Mouse (Mus musculus) limb, embryonic 12.5 days (tissue): ENCODE results near the gene Nup188. TPM values are rescaled to one million over a fixed set of nuclear protein-coding genes. Genes with fewer than 3 reads are reported as not detected.

Source experiments
- ATAC-seq: fragments of 200-750 bp; cut with Nextera tagmentation; 2 replicates; pipeline ENCODE4 v1.8.0; 2017; ENCODE audit warnings: low read depth, moderate TSS enrichment; ENCODE audit not compliant: insufficient number of reproducible peaks, insufficient read depth, low FRiP score, low TSS enrichment
- H3K27ac ChIP-seq: fragments of 300-500 bp; sonication (generic); 2 replicates; pipeline ENCODE4 v1.5.1; 2016; ENCODE audit warnings: mild to moderate bottlenecking, moderate library complexity
- H3K27me3 ChIP-seq: fragments of 300-500 bp; sonication (generic); 2 replicates; pipeline ENCODE4 v1.6.1; 2016; ENCODE audit warnings: mild to moderate bottlenecking, moderate library complexity
- H3K36me3 ChIP-seq: fragments of 300-500 bp; sonication (generic); 2 replicates; pipeline ENCODE4 v1.6.1; 2016; ENCODE audit warnings: mild to moderate bottlenecking, moderate library complexity
- H3K4me1 ChIP-seq: fragments of 300-500 bp; sonication (generic); replicated peaks from 2 replicates; pipeline ENCODE4 v1.6.1; 2016
- H3K4me2 ChIP-seq: fragments of 300-500 bp; sonication (generic); 2 replicates; pipeline ENCODE4 v1.6.1; 2016; ENCODE audit warnings: mild to moderate bottlenecking, moderate library complexity
- H3K4me3 ChIP-seq: fragments of 300-500 bp; sonication (generic); replicated peaks from 2 replicates; pipeline ENCODE4 v1.5.1; 2016; ENCODE audit warnings: mild to moderate bottlenecking
- H3K9ac ChIP-seq: fragments of 300-500 bp; sonication (generic); replicated peaks from 2 replicates; pipeline ENCODE4 v1.6.1; 2016; ENCODE audit warnings: mild to moderate bottlenecking, moderate library complexity
- H3K9me3 ChIP-seq: fragments of 300-500 bp; sonication (generic); 2 replicates; pipeline ENCODE4 v1.6.1; 2016; ENCODE audit warnings: mild to moderate bottlenecking, moderate library complexity
- WGBS: fragments of 180-500 bp; shearing (Covaris S2); methylation state at CpG from one replicate; pipeline ENCODE4 v1.1.7; 2016; 5-methylcytosine and 5-hydroxymethylcytosine counted together
- polyA plus RNA-seq: library from polyadenylated mRNA; unstranded; fragments of >200 nt; fragmentation: Nextera tagmentation; extraction: Ambion mirVana; gene quantifications from 2 replicates; pipeline ENCODE4 v1.2.1, GENCODE M21; 2016

Gene Nup188
- polyA plus RNA-seq, 1 experiment from 2014 or later = 32.0 TPM

DNA sequence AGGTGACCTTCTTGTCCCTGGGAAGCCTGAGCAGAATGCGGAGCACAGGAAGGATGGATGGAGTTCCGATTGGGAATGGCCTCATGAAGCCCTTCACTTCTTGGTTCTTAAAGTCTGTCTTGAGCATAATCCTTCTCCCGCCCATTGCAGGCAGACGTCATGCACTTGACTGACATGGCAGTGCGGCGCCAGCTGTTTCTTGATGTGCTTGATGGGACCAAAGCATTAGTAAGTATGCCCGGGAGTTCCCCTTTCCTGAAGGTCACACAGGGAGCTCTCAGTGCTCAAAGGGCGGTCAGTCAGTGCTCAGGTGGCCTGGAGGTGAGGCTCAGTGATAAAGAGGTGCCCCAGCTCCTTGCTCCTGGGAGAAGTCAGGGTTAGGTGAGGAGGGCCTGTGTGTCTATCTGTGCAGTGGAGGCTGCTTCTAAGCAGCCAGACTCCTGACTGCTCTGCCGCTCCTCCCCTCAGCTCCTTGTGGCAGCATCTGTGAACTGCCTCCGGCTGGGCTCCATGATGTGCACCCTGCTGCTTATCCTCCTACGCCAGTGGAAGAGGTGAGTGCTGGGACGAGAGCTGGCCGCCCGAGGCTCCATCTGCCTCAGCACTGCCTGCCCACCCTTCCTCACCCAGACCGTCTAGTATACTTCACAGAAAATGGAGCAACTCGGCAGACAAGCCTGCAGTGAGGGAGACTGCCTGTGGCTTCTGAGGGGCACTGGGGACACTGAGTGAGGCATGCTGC, 50.1 kb downstream of the Nup188 start:
- H3K4me2 ChIP-seq = no peak overlapping the region
- H3K27me3 ChIP-seq = no peaks in the 10 kb centered on the region
- H3K27ac ChIP-seq = no peak overlapping the region
- ATAC-seq = no peak
- H3K36me3 ChIP-seq = peaks cover 100% of the 10 kb centered on the region
- H3K9me3 ChIP-seq = no peaks in the 10 kb centered on the region
- no peaks in the 10 kb centered on the region for H3K4me1 ChIP-seq
- 84% methylated on average over 16 of the region's 16 CpGs for WGBS
- no peak overlapping the region for H3K4me3 ChIP-seq
- no peak overlapping the region for H3K9ac ChIP-seq

DNA sequence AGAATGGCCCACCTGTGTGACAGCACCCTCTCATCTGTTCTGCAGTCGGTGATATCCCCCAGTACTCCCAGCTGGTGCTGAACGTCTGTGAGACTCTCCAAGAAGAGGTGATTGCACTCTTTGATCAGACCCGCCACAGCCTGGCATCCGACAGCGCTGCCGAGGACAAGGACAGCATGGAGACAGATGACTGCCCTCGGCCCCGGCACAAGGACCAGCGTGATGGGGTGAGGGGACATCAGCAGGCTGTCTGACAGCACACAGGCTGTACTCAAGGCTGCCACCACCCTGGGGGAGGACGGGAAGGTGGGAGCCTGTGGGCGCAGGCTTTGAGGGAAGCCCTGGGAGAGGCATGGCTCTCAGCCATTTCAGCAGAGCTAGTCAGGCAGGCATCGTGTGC, 51.0 kb downstream of the Nup188 start:
- no peak overlapping the region for H3K9ac ChIP-seq
- peaks cover 100% of the 10 kb centered on the region for H3K36me3 ChIP-seq
- no peak overlapping the region for H3K27ac ChIP-seq
- no peaks in the 10 kb centered on the region for H3K27me3 ChIP-seq
- H3K9me3 ChIP-seq = no peaks in the 10 kb centered on the region
- no peak for ATAC-seq
- H3K4me2 ChIP-seq = no peak overlapping the region
- WGBS = 69% methylated on average over 12 of the region's 12 CpGs
- H3K4me1 ChIP-seq = no peaks in the 10 kb centered on the region
- H3K4me3 ChIP-seq = no peak overlapping the region

DNA sequence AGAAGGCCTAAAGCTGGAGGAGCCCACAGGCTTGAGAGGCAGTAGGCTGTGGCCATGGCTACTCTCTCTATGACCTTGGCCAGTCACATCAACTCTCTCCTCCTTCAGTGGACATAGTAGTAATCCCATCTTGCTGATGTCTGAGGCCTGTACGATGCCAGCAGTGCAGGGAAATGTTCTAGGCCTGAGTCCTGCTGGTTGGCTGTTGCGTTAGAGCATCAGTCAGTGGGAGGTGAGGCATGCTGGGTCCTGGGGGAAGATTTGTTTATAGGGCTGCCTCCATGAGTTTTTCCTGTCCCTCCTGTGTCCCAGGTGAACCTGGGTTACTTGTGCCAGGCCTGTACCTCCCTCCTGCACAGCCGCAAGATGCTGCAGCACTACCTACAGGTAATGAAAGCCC, 55.9 kb downstream of the Nup188 start:
- Histone ChIP-seq H3K4me3 (no peak overlapping the region), H3K27ac (no peak overlapping the region), H3K27me3 (no peaks in the 10 kb centered on the region), H3K9ac (no peak overlapping the region), H3K4me2 (no peak overlapping the region), H3K36me3 (peaks cover 100% of the 10 kb centered on the region), H3K4me1 (no peaks in the 10 kb centered on the region), H3K9me3 (no peaks in the 10 kb centered on the region)
- ATAC-seq = no peak
- WGBS = 93% methylated on average over 3 of the region's 3 CpGs

DNA sequence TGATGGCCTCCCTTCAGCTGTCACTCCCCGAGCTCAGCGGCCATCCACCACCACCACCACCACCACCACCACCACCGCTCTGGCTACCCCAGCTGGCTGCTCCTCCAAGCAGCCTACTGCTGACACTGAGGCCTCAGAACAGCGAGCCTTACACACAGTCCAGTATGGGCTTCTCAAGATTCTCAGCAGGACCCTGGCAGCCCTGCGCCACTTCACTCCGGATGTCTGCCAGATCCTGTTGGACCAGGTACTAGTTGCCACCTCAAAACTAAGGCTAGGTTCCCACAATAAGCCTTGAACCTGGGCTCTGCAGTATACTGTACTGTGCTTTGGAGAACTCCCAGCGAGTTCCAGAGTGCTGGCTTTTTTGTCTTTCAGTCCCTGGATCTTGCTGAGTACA, 56.3 kb downstream of the Nup188 start:
- H3K9me3 ChIP-seq = no peaks in the 10 kb centered on the region
- no peaks in the 10 kb centered on the region for H3K27me3 ChIP-seq
- ATAC-seq = no peak
- H3K4me1 ChIP-seq = no peaks in the 10 kb centered on the region
- H3K9ac ChIP-seq = no peak overlapping the region
- H3K27ac ChIP-seq = no peak overlapping the region
- no peak overlapping the region for H3K4me3 ChIP-seq
- 91% methylated on average over 7 of the region's 7 CpGs for WGBS
- no peak overlapping the region for H3K4me2 ChIP-seq
- peaks cover 100% of the 10 kb centered on the region for H3K36me3 ChIP-seq

DNA sequence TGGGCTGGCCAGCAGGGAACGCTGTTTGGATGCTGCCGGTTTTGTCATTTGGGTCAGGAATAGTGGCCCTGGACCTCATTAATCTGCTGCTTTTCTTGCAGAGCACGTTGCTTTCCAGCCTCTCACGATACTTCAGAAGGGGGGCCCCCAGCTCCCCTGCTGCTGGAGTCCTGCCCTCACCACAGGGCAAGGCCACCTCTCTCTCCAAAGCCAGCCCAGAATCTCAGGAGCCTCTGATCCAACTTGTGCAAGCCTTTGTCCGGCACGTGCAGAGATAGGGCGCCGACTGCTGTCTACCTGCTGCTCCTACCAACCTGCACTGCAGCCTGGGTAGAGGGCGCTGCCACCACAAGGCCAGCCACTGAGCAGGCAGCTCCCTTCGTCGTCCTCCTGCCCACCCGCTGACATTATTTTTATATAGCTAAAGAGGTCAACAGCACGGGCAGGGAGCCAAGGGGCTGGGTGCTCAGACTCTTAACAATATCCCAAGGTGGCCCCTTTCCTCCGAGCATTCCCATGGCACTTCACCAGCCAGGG, 57.5 kb downstream of the Nup188 start:
- WGBS = 81% methylated on average over 14 of the region's 14 CpGs
- peaks cover 100% of the 10 kb centered on the region for H3K36me3 ChIP-seq
- H3K27ac ChIP-seq = no peak overlapping the region
- H3K9ac ChIP-seq = no peak overlapping the region
- no peaks in the 10 kb centered on the region for H3K27me3 ChIP-seq
- H3K9me3 ChIP-seq = no peaks in the 10 kb centered on the region
- no peaks in the 10 kb centered on the region for H3K4me1 ChIP-seq
- H3K4me2 ChIP-seq = no peak overlapping the region
- no peak for ATAC-seq
- H3K4me3 ChIP-seq = no peak overlapping the region

DNA sequence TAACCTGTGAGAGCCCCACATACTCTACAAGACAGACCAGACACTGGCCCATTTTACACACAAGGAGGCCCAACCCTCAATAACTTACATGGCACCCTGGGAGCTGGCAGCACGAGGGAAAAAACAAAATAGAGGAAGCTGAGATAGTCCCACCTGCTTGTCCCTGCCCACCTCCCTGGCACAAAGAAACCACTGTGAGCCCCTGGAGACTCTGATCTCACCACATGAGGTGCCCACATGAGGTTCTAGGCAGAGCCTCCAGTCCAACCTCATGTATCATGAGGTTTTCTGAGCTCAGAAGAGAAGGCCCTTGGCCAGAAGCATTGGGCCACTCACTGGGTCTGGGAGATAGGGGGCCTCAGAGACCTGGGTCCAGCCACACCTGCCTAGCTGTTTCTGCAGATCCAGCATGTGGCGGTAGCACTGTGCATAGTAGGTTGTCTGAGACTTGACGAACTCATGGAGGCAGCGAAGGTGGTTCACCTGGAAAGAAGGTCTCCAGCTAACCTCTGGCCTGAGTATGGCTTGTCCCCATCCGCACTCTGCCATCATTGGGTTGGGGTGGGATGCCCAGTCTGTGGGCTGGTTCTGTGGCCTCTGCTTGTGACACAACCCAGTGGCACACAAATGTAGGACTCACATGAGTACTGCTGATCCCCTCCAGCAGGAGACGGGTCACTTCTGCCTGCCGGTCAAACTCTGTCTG, 59.9 kb downstream of the Nup188 start:
- 92% methylated on average over 7 of the region's 7 CpGs for WGBS
- no peaks in the 10 kb centered on the region for H3K27me3 ChIP-seq
- H3K4me3 ChIP-seq = no peak overlapping the region
- no peaks in the 10 kb centered on the region for H3K4me1 ChIP-seq
- no peak overlapping the region for H3K4me2 ChIP-seq
- H3K36me3 ChIP-seq = peaks cover 99% of the 10 kb centered on the region
- no peak for ATAC-seq
- no peak overlapping the region for H3K27ac ChIP-seq
- H3K9ac ChIP-seq = no peak overlapping the region
- no peaks in the 10 kb centered on the region for H3K9me3 ChIP-seq

DNA sequence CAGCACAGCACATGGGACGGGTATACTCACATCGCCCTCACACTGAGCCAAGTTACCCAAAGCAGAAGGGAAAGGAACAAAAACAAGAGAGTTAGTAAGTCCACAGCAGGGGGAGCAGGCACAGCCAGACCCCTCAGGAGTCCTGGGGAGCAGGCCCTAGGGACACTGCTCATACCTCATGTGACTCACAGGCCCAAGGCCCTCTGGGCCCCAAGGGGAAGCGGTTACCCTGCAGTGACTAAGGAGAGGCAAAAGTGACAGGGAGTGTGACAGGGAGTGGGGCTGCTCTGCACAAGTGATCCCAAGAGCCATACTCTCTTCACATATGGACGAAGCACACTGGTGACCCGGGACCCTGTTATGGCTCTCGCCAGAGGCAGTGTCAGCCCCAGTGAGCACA, 63.0 kb downstream of the Nup188 start:
- Histone ChIP-seq H3K4me3 (no peak overlapping the region), H3K27me3 (no peaks in the 10 kb centered on the region), H3K9ac (no peak overlapping the region), H3K4me2 (no peak overlapping the region), H3K27ac (no peak overlapping the region), H3K9me3 (no peaks in the 10 kb centered on the region), H3K36me3 (peaks cover 90% of the 10 kb centered on the region), H3K4me1 (no peaks in the 10 kb centered on the region)
- 89% methylated on average over 6 of the region's 6 CpGs for WGBS
- no peak for ATAC-seq

DNA sequence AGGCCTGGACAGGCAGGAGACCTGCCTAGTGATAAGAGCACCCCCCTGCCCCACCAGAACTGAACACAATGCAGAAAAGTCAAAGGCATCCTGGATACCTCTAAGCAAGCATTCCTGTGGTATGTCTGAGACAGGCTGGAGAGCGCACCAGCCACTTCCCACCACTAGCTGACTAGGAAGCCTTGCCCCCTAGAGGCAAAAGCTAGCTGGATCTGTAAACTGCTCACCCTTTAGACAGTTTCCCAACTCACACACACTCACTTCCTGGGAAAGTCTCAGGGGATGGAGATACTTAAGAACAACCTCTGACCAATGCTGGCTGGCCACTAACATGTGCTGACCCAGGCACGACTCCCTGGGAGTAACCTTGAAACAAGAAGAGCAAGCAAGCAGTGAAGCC, 65.0 kb downstream of the Nup188 start:
- WGBS = 80% methylated on average over 2 of the region's 2 CpGs

DNA sequence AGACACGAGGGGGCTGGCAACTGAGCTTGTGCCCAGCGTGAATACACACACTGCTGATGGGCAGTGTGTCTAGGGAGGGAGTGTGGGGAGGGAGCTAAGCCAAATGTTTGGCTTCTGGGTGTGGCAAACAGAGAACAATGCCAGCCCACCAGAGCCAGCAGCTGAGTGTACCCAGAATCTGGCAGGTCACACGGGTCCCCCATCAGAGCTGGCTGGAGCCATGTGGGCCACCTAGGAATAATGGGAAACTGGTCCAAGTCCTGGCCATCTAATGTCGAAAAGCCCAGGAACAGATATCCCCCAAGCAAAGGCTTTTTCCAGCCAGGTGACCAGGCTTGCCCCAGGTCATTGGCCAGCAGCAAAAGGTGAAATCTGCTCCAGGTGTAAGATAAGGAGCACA, 69.7 kb downstream of the Nup188 start:
- Histone ChIP-seq H3K36me3 (peaks cover 38% of the 10 kb centered on the region), H3K9me3 (no peaks in the 10 kb centered on the region), H3K4me3 (no peak overlapping the region), H3K27ac (no peak overlapping the region), H3K27me3 (no peaks in the 10 kb centered on the region), H3K4me1 (peaks cover 21% of the 10 kb centered on the region), H3K4me2 (no peak overlapping the region), H3K9ac (no peak overlapping the region; the same call in 1 of the 2 replicates)
- 69% methylated on average over 4 of the region's 4 CpGs for WGBS
- ATAC-seq = no peak

More for the DNA sequence above, 65.0 kb downstream of the Nup188 start:
- Histone ChIP-seq H3K9ac (no peak overlapping the region), H3K4me2 (no peak overlapping the region), H3K4me1 (no peaks in the 10 kb centered on the region), H3K9me3 (no peaks in the 10 kb centered on the region), H3K36me3 (peaks cover 83% of the 10 kb centered on the region), H3K4me3 (no peak overlapping the region), H3K27me3 (no peaks in the 10 kb centered on the region), H3K27ac (no peak overlapping the region)
- no peak for ATAC-seq

DNA sequence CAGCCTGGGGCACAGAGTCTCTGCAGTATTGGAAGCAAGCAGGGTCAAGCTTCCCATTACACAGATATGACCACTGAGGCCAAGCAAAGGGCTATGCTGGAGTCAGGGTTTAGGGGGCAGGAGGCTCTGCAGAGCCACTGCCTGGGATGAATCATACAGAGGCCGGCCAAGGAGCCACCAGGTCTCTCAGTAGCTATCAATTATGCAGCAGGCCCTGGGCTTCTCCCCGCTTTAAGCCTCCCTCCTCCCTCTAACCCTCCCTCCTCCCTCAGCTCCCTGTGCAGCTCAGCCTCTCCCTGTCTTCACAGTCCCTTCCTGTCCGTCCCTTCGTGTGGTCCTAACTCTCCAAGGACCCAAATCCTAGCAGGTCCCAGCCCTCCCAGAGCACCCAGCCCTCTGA, 70.1 kb downstream of the Nup188 start:
- no peaks in the 10 kb centered on the region for H3K9me3 ChIP-seq
- H3K36me3 ChIP-seq = peaks cover 36% of the 10 kb centered on the region
- H3K27ac ChIP-seq = no peak overlapping the region
- no peak overlapping the region for H3K4me3 ChIP-seq
- WGBS = 58% methylated on average over 4 of the region's 4 CpGs
- peaks cover 21% of the 10 kb centered on the region for H3K4me1 ChIP-seq
- no peak for ATAC-seq
- no peak overlapping the region for H3K9ac ChIP-seq
- H3K27me3 ChIP-seq = no peaks in the 10 kb centered on the region
- no peak overlapping the region for H3K4me2 ChIP-seq

DNA sequence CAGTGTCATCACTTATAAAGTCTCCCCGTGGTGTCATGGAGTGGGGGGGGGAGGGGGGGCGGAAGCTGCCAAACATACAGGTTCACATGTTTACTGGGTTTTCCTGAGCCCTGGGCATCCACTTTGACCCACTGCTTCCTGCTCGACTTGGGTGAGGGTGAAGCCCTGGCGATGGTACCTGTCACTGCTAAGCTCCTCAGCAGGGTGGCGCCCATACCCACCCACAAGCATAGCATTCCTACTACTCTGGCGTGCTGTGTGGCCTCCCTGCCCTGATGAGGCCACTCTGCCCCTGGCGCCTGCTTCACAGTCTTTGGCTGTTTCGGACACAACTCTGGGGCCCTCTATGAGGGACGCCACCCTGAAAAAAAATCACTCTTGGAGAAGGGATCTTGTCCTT, 70.7 kb downstream of the Nup188 start:
- ATAC-seq = no peak
- peaks cover 21% of the 10 kb centered on the region for H3K4me1 ChIP-seq
- H3K4me3 ChIP-seq = no peak overlapping the region
- 71% methylated on average over 9 of the region's 9 CpGs for WGBS
- H3K4me2 ChIP-seq = no peak overlapping the region
- H3K36me3 ChIP-seq = peaks cover 36% of the 10 kb centered on the region
- no peaks in the 10 kb centered on the region for H3K27me3 ChIP-seq
- H3K9me3 ChIP-seq = no peaks in the 10 kb centered on the region
- peak overlapping the region; percentile 79; the same call in 1 of the 2 replicates for H3K9ac ChIP-seq
- no peak overlapping the region for H3K27ac ChIP-seq
